Mouse (Mus musculus) midbrain, embryonic 15.5 days (tissue): ENCODE data around the gene Pdcd10. TPM values are rescaled to one million over a fixed set of nuclear protein-coding genes. Genes with fewer than 3 reads are reported as not detected.

Source experiments
- ATAC-seq: fragments of 200-750 bp; cut with Nextera tagmentation; replicated peaks from 2 replicates; pipeline ENCODE4 v1.8.0; 2017; ENCODE audit warnings: moderate TSS enrichment
- H3K27ac ChIP-seq: fragments of 300-500 bp; sonication (generic); 2 replicates; pipeline ENCODE4 v1.5.1; 2015; ENCODE audit warnings: mild to moderate bottlenecking, inconsistent platforms
- H3K27me3 ChIP-seq: fragments of 300-500 bp; sonication (generic); replicated peaks from 2 replicates; pipeline ENCODE4 v1.6.1; 2015; ENCODE audit warnings: inconsistent platforms
- H3K36me3 ChIP-seq: fragments of 300-500 bp; sonication (generic); replicated peaks from 2 replicates; pipeline ENCODE4 v1.6.1; 2015; ENCODE audit warnings: inconsistent platforms
- H3K4me1 ChIP-seq: fragments of 300-500 bp; sonication (generic); 2 replicates; pipeline ENCODE4 v1.6.1; 2015; ENCODE audit warnings: inconsistent platforms
- H3K4me2 ChIP-seq: fragments of 300-500 bp; sonication (generic); 2 replicates; pipeline ENCODE4 v1.6.1; 2015; ENCODE audit warnings: inconsistent platforms, mild to moderate bottlenecking, moderate library complexity
- H3K4me3 ChIP-seq: fragments of 300-500 bp; sonication (generic); 2 replicates; pipeline ENCODE4 v1.5.1; 2015; ENCODE audit warnings: mild to moderate bottlenecking, inconsistent platforms
- H3K9ac ChIP-seq: fragments of 300-500 bp; sonication (generic); 2 replicates; pipeline ENCODE4 v1.6.1; 2015; ENCODE audit warnings: mild to moderate bottlenecking, inconsistent platforms
- H3K9me3 ChIP-seq: fragments of 300-500 bp; sonication (generic); 2 replicates; pipeline ENCODE4 v1.6.1; 2016; ENCODE audit warnings: inconsistent platforms
- WGBS: fragments of 180-500 bp; shearing (Covaris S2); methylation state at CpG from one replicate; pipeline ENCODE4 v1.1.7; 2015; ENCODE audit warnings: mixed read lengths; 5-methylcytosine and 5-hydroxymethylcytosine counted together
- polyA plus RNA-seq: library from polyadenylated mRNA; unstranded; fragments of >200 nt; fragmentation: Nextera tagmentation; extraction: Ambion mirVana; gene quantifications from 2 replicates; pipeline ENCODE4 v1.2.1, GENCODE M21; 2015

Pdcd10 gene
- polyA plus RNA-seq = 65.6 and 66.9 TPM in 2 replicates

- no peaks in the 10 kb centered on the region for H3K36me3 ChIP-seq
- no peaks in the 10 kb centered on the region for H3K9me3 ChIP-seq
- no peaks in the 10 kb centered on the region for H3K27me3 ChIP-seq
- H3K27ac ChIP-seq = peak within 1 kb of the TSS; percentile 89
- WGBS = under 1% methylated on average over 35 of the region's 35 CpGs
- H3K9ac ChIP-seq = peak within 1 kb of the TSS; percentile 97
- peaks cover 17% of the 10 kb centered on the region for H3K4me1 ChIP-seq
- peak within 1 kb of the TSS; percentile 90 for H3K4me3 ChIP-seq
- peak within 1 kb of the TSS; percentile 66 for H3K4me2 ChIP-seq
- peak; percentile 96 for ATAC-seq
These were observed at the start of gene Pdcd10 for GRCm38 (mm10) chr3:75556695-75557291. Gene Pdcd10, minus strand, starts transcription at chr3:75556856.

- Histone ChIP-seq H3K9ac (no peak overlapping the region), H3K4me2 (no peak overlapping the region), H3K27ac (no peak overlapping the region), H3K27me3 (no peaks in the 10 kb centered on the region), H3K4me1 (no peaks in the 10 kb centered on the region), H3K9me3 (no peaks in the 10 kb centered on the region), H3K4me3 (no peak overlapping the region), H3K36me3 (no peaks in the 10 kb centered on the region)
- no peak for ATAC-seq
- WGBS = 89% methylated on average over 4 of the region's 4 CpGs
These were observed 28.2 kb upstream of the Pdcd10 start for GRCm38 (mm10) chr3:75584898-75585297.

DNA sequence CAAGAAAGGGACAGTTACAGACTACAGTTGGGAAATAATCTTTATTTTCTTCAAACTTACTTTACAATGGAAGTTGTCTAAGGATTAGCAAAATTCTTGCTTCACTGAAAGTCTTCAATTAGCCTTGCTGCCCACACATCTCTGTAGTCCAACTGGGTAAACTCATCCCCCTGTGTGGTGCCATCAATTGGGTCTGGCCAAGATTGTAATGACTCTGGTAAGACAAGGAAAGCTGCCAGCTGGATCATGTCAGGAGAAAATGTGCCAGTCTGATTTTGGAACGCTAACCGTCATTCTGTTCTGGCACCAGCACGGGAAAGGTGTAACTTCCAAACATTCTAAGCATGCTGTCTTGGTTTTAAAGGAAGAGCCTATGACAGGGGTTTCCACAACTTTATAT lies 26.6 kb upstream of the Pdcd10 start:
- H3K36me3 ChIP-seq = no peaks in the 10 kb centered on the region
- no peak overlapping the region for H3K9ac ChIP-seq
- H3K4me2 ChIP-seq = no peak overlapping the region
- H3K27me3 ChIP-seq = no peaks in the 10 kb centered on the region
- H3K4me3 ChIP-seq = no peak overlapping the region
- H3K27ac ChIP-seq = no peak overlapping the region
- 94% methylated on average over 3 of the region's 3 CpGs for WGBS
- ATAC-seq = no peak
- H3K4me1 ChIP-seq = no peaks in the 10 kb centered on the region
- H3K9me3 ChIP-seq = no peaks in the 10 kb centered on the region

GRCm38 (mm10) chr3:75579352-75579751 lies 22.7 kb upstream of the Pdcd10 start:
- Histone ChIP-seq H3K27ac (no peak overlapping the region), H3K4me1 (no peaks in the 10 kb centered on the region), H3K36me3 (no peaks in the 10 kb centered on the region), H3K27me3 (no peaks in the 10 kb centered on the region), H3K9ac (no peak overlapping the region), H3K9me3 (no peaks in the 10 kb centered on the region), H3K4me3 (no peak overlapping the region), H3K4me2 (no peak overlapping the region)
- 60% methylated on average over 4 of the region's 4 CpGs for WGBS
- 0 out of 2 replicates have a peak, but pooled peaks have one; percentile 6 for ATAC-seq

DNA sequence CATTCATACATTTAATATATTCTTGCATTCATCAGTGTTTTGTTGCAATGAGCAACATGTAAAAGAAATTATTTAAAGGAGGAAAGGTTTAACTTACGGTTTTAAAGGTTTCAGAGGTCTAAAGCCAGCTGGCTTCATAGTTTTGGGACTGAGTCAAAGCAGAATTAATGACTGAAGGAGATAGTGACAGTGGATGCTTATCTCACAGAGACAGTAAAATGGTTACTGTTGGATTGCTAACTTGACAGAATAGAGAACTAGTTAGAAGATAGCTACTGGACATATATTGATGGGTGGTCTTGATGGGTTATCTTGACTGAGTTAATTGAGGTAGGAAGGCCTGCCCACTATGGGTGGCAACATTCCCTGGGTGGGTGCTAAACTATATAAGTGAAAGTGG lies 18.9 kb upstream of the Pdcd10 start:
- Histone ChIP-seq H3K36me3 (no peaks in the 10 kb centered on the region), H3K9me3 (no peaks in the 10 kb centered on the region), H3K4me3 (no peak overlapping the region), H3K27ac (no peak overlapping the region), H3K9ac (no peak overlapping the region), H3K4me2 (no peak overlapping the region), H3K4me1 (no peaks in the 10 kb centered on the region), H3K27me3 (no peaks in the 10 kb centered on the region)
- no peak for ATAC-seq
- 93% methylated on average over 1 of the region's 1 CpGs for WGBS

DNA sequence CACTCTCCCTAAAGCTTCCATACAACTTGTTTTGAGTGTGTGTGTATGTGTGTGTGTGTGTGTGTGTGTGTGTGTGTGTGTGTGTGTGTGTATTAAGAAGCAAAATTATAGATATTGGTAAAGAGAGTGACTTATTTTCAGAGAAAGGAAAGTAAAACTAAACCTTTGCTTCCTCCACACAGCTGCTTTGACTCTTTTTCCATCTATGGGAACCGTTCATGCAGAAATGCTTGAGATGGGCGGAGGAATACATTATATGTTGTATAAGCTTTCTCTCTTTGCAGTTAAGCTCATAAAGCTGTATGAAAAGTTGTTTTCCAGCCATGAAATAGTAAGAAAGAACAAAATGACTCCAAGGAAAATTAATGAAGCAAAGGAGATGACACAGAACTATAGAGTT lies 17.4 kb upstream of the Pdcd10 start:
- Histone ChIP-seq H3K36me3 (no peaks in the 10 kb centered on the region), H3K4me3 (no peak overlapping the region), H3K9ac (no peak overlapping the region), H3K27me3 (no peaks in the 10 kb centered on the region), H3K9me3 (no peaks in the 10 kb centered on the region), H3K4me1 (no peaks in the 10 kb centered on the region), H3K4me2 (no peak overlapping the region), H3K27ac (no peak overlapping the region)
- no peak for ATAC-seq
- 59% methylated on average over 2 of the region's 2 CpGs for WGBS

- ATAC-seq = peak; percentile 97
- H3K36me3 ChIP-seq = no peaks in the 10 kb centered on the region
- peak within 1 kb of the TSS; percentile 89 for H3K27ac ChIP-seq
- peak within 1 kb of the TSS; percentile 66 for H3K4me2 ChIP-seq
- no peaks in the 10 kb centered on the region for H3K9me3 ChIP-seq
- H3K4me3 ChIP-seq = peak within 1 kb of the TSS; percentile 90
- H3K9ac ChIP-seq = peak within 1 kb of the TSS; percentile 97
- 0% methylated on average over 19 of the region's 19 CpGs for WGBS
- H3K27me3 ChIP-seq = no peaks in the 10 kb centered on the region
- peaks cover 17% of the 10 kb centered on the region for H3K4me1 ChIP-seq
These were observed 636 bp upstream of the Pdcd10 start, which contains the start of gene Serpini1 for GRCm38 (mm10) chr3:75557292-75557691. Gene Serpini1, plus strand, starts transcription at chr3:75557547.

- WGBS = under 1% methylated on average over 36 of the region's 36 CpGs
- ATAC-seq = no peak; the same call in 1 of the 2 replicates
These were observed 448 bp downstream of the Pdcd10 start for GRCm38 (mm10) chr3:75556121-75556694.

GRCm38 (mm10) chr3:75551248-75551647 lies 5.4 kb downstream of the Pdcd10 start:
- H3K9me3 ChIP-seq = no peaks in the 10 kb centered on the region
- no peak overlapping the region for H3K4me2 ChIP-seq
- no peaks in the 10 kb centered on the region for H3K36me3 ChIP-seq
- H3K4me3 ChIP-seq = no peak overlapping the region
- no peaks in the 10 kb centered on the region for H3K27me3 ChIP-seq
- no peak overlapping the region for H3K9ac ChIP-seq
- no peak for ATAC-seq
- H3K4me1 ChIP-seq = peaks cover 14% of the 10 kb centered on the region
- H3K27ac ChIP-seq = no peak overlapping the region

More at GRCm38 (mm10) chr3:75556121-75556694, 448 bp downstream of the Pdcd10 start:
- Histone ChIP-seq H3K36me3 (no peaks in the 10 kb centered on the region), H3K4me1 (peaks cover 17% of the 10 kb centered on the region), H3K4me3 (peak overlapping the region; percentile 90), H3K27me3 (no peaks in the 10 kb centered on the region), H3K9ac (peak overlapping the region; percentile 97), H3K4me2 (peak overlapping the region; percentile 66), H3K9me3 (no peaks in the 10 kb centered on the region), H3K27ac (peak overlapping the region; percentile 79)

DNA sequence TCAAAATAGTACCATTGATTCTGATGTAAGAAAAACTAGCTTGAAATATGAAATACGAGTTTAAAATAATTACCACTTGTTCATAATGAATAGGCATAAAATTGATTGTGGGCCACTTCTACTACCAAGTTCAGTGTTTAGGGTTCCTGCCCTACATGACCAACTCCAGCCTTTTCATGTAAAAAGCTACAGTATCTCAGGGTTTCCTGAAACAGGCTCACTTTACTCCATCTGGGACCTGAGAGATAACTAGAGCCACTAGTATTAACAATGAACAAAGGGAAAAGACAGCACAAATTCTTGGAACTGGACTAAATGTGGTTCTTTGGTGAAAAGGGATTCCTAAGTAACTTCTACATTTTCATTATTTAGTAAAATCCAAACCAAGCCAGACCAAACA lies 12.4 kb downstream of the Pdcd10 start:
- H3K9me3 ChIP-seq = no peaks in the 10 kb centered on the region
- WGBS = 90% methylated on average over 1 of the region's 1 CpGs
- 0 out of 2 replicates have a peak, but pooled peaks cover 3% of the 10 kb centered on the region for H3K36me3 ChIP-seq
- no peaks in the 10 kb centered on the region for H3K4me1 ChIP-seq
- H3K9ac ChIP-seq = no peak overlapping the region
- H3K4me3 ChIP-seq = no peak overlapping the region
- H3K27ac ChIP-seq = no peak overlapping the region
- no peak overlapping the region for H3K4me2 ChIP-seq
- no peaks in the 10 kb centered on the region for H3K27me3 ChIP-seq
- no peak for ATAC-seq

- WGBS = 68% methylated on average over 3 of the region's 3 CpGs
- ATAC-seq = no peak
- Histone ChIP-seq H3K36me3 (peaks cover 5% of the 10 kb centered on the region; the same call in 1 of the 2 replicates), H3K4me3 (no peak overlapping the region), H3K9ac (no peak overlapping the region), H3K9me3 (no peaks in the 10 kb centered on the region), H3K27ac (no peak overlapping the region), H3K27me3 (no peaks in the 10 kb centered on the region), H3K4me2 (no peak overlapping the region), H3K4me1 (no peaks in the 10 kb centered on the region)
These were observed 13.8 kb downstream of the Pdcd10 start for GRCm38 (mm10) chr3:75542852-75543251.

- Histone ChIP-seq H3K9ac (no peak overlapping the region), H3K27ac (no peak overlapping the region), H3K4me3 (no peak overlapping the region), H3K4me1 (no peaks in the 10 kb centered on the region), H3K36me3 (peaks cover 14% of the 10 kb centered on the region; the same call in 1 of the 2 replicates), H3K4me2 (no peak overlapping the region), H3K9me3 (no peaks in the 10 kb centered on the region), H3K27me3 (no peaks in the 10 kb centered on the region)
- WGBS = 92% methylated on average over 4 of the region's 4 CpGs
- ATAC-seq = no peak
These were observed 15.4 kb downstream of the Pdcd10 start for GRCm38 (mm10) chr3:75541259-75541658.
